In the genomic region with DNA sequence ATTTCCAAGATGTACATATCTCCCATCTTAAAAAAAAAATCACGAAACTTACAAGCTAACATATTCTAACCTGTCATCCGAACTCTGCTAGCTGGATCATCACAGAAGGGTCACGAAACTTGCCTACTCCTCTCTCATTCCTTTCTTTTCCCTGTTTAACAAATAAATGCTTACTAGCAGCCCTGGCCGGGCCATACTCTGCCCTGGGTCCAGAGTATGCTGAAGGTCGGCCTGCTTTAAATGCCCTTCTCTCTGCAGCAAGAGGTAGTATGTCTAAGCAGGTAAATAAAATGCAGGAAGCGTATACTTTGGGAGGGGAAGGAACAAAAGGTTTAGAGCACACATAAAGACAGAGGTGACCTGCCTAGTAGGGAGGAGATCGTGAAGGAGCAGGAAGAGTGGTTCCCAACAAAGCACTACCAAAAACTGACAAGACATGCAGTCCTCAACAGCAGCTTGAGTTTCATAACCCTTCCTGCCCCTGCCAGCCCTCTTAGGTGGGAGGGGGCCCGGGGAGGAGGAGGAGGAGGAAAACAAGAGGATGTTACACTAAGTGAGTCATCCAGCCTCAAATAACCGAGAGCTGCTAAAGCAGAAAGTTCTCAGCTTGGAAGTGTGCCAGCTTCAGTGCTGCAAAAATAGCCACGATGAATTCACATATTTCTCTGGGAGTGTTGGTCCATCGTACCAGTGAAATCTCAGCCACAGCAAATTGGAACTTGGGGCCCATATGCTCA, we compare ENCODE assay signal across 9 mouse cellular contexts. TPM values are rescaled to one million over a fixed set of nuclear protein-coding genes. Genes with fewer than 3 reads are reported as not detected.
A peak's percentile ranks its signal among the peaks of the same experiment; 100 is the strongest.
DNase-seq lines count a peak whose midpoint lies in the region; ATAC-seq and TF ChIP-seq lines count a peak whose summit lies in the region.
"Had no signal": no experiment of that assay in that cellular context is flagged by ENCODE, and none has a peak within 500 bp of the region (broad histone marks: within the 10 kb centered on the region; RNA-seq: fewer than 3 reads in every experiment).

No protein-coding gene starts in this region.

- DNase-seq in hindbrain, postnatal 0 days (ENCODE audit: low spot score), result peak; percentile 23
- peak; percentile 91 for DNase-seq in brain, adult 2 months (ENCODE audit: low read depth, low spot score)
- DNase-seq in heart, embryonic 10.5 days (ENCODE audit: low spot score), result peak; percentile 89
- peak; percentile 79 to 83 for DNase-seq in kidney, postnatal 36 days
- peak; percentile 81 for DNase-seq in lung, postnatal 10 days
- no peak for DNase-seq in hindbrain, embryonic 14.5 days (ENCODE audit: low spot score)

- no peak overlapping the region for H3K9ac ChIP-seq in hindbrain, postnatal 0 days (replicated peaks; ENCODE audit: low read length)
- H3K9ac ChIP-seq in hindbrain, embryonic 16.5 days (ENCODE audit: low read depth, low read length), result no peak overlapping the region
- no peak overlapping the region for H3K9ac ChIP-seq in hindbrain, embryonic 14.5 days
- H3K9ac ChIP-seq: midbrain, embryonic 12.5 days had no signal

- no peak overlapping the region for H3K27ac ChIP-seq in hindbrain, postnatal 0 days
- H3K27ac ChIP-seq in hindbrain, embryonic 16.5 days (ENCODE audit: low read depth, low read length), result no peak overlapping the region
- H3K27ac ChIP-seq in heart, embryonic 10.5 days, result peak overlapping the region; percentile 79
- H3K27ac ChIP-seq in hindbrain, embryonic 14.5 days, result no peak overlapping the region
- H3K27ac ChIP-seq: midbrain, embryonic 12.5 days had no signal

- no peak overlapping the region for H3K4me3 ChIP-seq in hindbrain, postnatal 0 days (ENCODE audit: low read length)
- no peak overlapping the region for H3K4me3 ChIP-seq in hindbrain, embryonic 16.5 days (ENCODE audit: low read length)
- H3K4me3 ChIP-seq in heart, embryonic 10.5 days, result no peak overlapping the region
- H3K4me3 ChIP-seq in hindbrain, embryonic 14.5 days (replicated peaks; ENCODE audit: low read length), result no peak overlapping the region
- H3K4me3 ChIP-seq: midbrain, embryonic 12.5 days had no signal

- H3K4me2 ChIP-seq in hindbrain, postnatal 0 days (ENCODE audit: low read depth, low read length), result no peak overlapping the region
- H3K4me2 ChIP-seq in hindbrain, embryonic 16.5 days (ENCODE audit: low read length), result no peak overlapping the region
- no peak overlapping the region for H3K4me2 ChIP-seq in hindbrain, embryonic 14.5 days (replicated peaks)
- H3K4me2 ChIP-seq: midbrain, embryonic 12.5 days had no signal

- H3K27me3 ChIP-seq in hindbrain, postnatal 0 days (ENCODE audit: insufficient read depth, low read length), result no peaks in the 10 kb centered on the region
- no peaks in the 10 kb centered on the region for H3K27me3 ChIP-seq in hindbrain, embryonic 16.5 days (replicated peaks; ENCODE audit: control insufficient read depth, insufficient read depth, low read length)
- H3K27me3 ChIP-seq in heart, embryonic 10.5 days (ENCODE audit: insufficient read depth, poor library complexity, severe bottlenecking), result no peaks in the 10 kb centered on the region
- no peaks in the 10 kb centered on the region for H3K27me3 ChIP-seq in hindbrain, embryonic 14.5 days (ENCODE audit: control insufficient read depth, insufficient read depth, low read length)
- H3K27me3 ChIP-seq: midbrain, embryonic 12.5 days had no signal

- H3K36me3 ChIP-seq in hindbrain, postnatal 0 days (ENCODE audit: insufficient read depth, low read length), result no peaks in the 10 kb centered on the region
- H3K36me3 ChIP-seq in hindbrain, embryonic 16.5 days (ENCODE audit: control insufficient read depth, insufficient read depth, low read length), result no peaks in the 10 kb centered on the region
- H3K36me3 ChIP-seq in heart, embryonic 10.5 days, result no peaks in the 10 kb centered on the region
- H3K36me3 ChIP-seq in hindbrain, embryonic 14.5 days (replicated peaks; ENCODE audit: control insufficient read depth, insufficient read depth), result peaks cover 2% of the 10 kb centered on the region; the same call in 1 of the 2 replicates

- no peaks in the 10 kb centered on the region for H3K4me1 ChIP-seq in hindbrain, postnatal 0 days (ENCODE audit: insufficient read depth, low read length)
- peaks cover 2% of the 10 kb centered on the region; the same call in 1 of the 2 replicates for H3K4me1 ChIP-seq in hindbrain, embryonic 16.5 days (ENCODE audit: control insufficient read depth, insufficient read depth, low read depth, low read length)
- peaks cover 41% of the 10 kb centered on the region for H3K4me1 ChIP-seq in heart, embryonic 10.5 days
- peaks cover 12% of the 10 kb centered on the region; the same call in 1 of the 2 replicates for H3K4me1 ChIP-seq in hindbrain, embryonic 14.5 days (replicated peaks; ENCODE audit: control insufficient read depth, insufficient read depth, low read length)

- H3K9me3 ChIP-seq in hindbrain, postnatal 0 days (ENCODE audit: low read length), result no peaks in the 10 kb centered on the region
- H3K9me3 ChIP-seq in hindbrain, embryonic 16.5 days (ENCODE audit: control insufficient read depth, low read length), result no peaks in the 10 kb centered on the region
- H3K9me3 ChIP-seq in heart, embryonic 10.5 days, result no peaks in the 10 kb centered on the region
- 0 out of 2 replicates have a peak, but pooled peaks cover 4% of the 10 kb centered on the region for H3K9me3 ChIP-seq in hindbrain, embryonic 14.5 days (ENCODE audit: control insufficient read depth, low read length)
- H3K9me3 ChIP-seq: midbrain, embryonic 12.5 days had no signal

- 68% methylated on average over 11 of the region's 11 CpGs for WGBS in hindbrain, postnatal 0 days
- 64% methylated on average over 11 of the region's 11 CpGs for WGBS in hindbrain, embryonic 16.5 days
- 51% methylated on average over 11 of the region's 11 CpGs for WGBS in heart, embryonic 10.5 days
- WGBS in hindbrain, embryonic 14.5 days, result 66% methylated on average over 11 of the region's 11 CpGs

- no peak for ATAC-seq in hindbrain, postnatal 0 days
- no peak for ATAC-seq in hindbrain, embryonic 16.5 days
- no peak for ATAC-seq in monocyte, adult 5-6 weeks (replicated peaks; ENCODE audit: insufficient number of reproducible peaks, low FRiP score, low TSS enrichment, poor library complexity, severe bottlenecking)
- no peak for ATAC-seq in hindbrain, embryonic 14.5 days (ENCODE audit: low FRiP score)

- no peak for TF ChIP-seq CTCF in hindbrain, postnatal 0 days (IDR thresholded peaks at IDR 0.05; ENCODE audit: low read depth)

RNA-seq across cellular contexts. Expression of a gene that starts 37.1 kb away (rescaled TPM):
- total RNA-seq in hindbrain, postnatal 0 days (2014; rRNA removed), result 29.2 and 29.4 TPM in 2 replicates
- polyA plus RNA-seq in hindbrain, postnatal 0 days (2015; fragmentation: Nextera tagmentation; extraction: Ambion mirVana), result 120 and 130 TPM in 2 replicates
- 136 and 148 TPM in 2 replicates for polyA plus RNA-seq in hindbrain, embryonic 16.5 days (2015; fragmentation: Nextera tagmentation; extraction: Ambion mirVana)
- polyA plus RNA-seq in heart, embryonic 10.5 days (2016; fragmentation: Nextera tagmentation; extraction: Ambion mirVana), result 138 and 165 TPM in 2 replicates
- total RNA-seq in monocyte, adult 5-6 weeks (2017), result 92.7 to 148 TPM (median 106 TPM) in 3 replicates
- 144 and 160 TPM in 2 replicates for polyA plus RNA-seq in hindbrain, embryonic 14.5 days (2014; fragmentation: Nextera tagmentation; extraction: Ambion mirVana)

RNA-seq across cellular contexts. Expression of a gene that starts 57.0 kb away (rescaled TPM):
- 47.8 and 48.1 TPM in 2 replicates for total RNA-seq in hindbrain, postnatal 0 days (2014; rRNA removed)
- 10.5 and 12.1 TPM in 2 replicates for polyA plus RNA-seq in hindbrain, postnatal 0 days (2015; fragmentation: Nextera tagmentation; extraction: Ambion mirVana)
- polyA plus RNA-seq in hindbrain, embryonic 16.5 days (2015; fragmentation: Nextera tagmentation; extraction: Ambion mirVana), result 14.4 and 17.5 TPM in 2 replicates
- 10.2 and 11.0 TPM in 2 replicates for polyA plus RNA-seq in heart, embryonic 10.5 days (2016; fragmentation: Nextera tagmentation; extraction: Ambion mirVana)
- 15.8 to 25.9 TPM (median 16.4 TPM) in 3 replicates for total RNA-seq in monocyte, adult 5-6 weeks (2017)
- polyA plus RNA-seq in hindbrain, embryonic 14.5 days (2014; fragmentation: Nextera tagmentation; extraction: Ambion mirVana), result 21.9 and 22.1 TPM in 2 replicates
